Mouse (Mus musculus) stomach, postnatal 0 days (tissue): ENCODE measurements at regions not wholly inside any gene's neighbourhood (a gene's known extent, or its start where the extent isn't known, plus 50 kb on each side); places are given as distances from the start of the nearest gene placed in this dataset.

Experiments
- CTCF ChIP-seq: IDR thresholded peaks from 2 replicates; pipeline ENCODE4 v1.5.1; 2016; ENCODE audit warnings: antibody characterized with exemption, low read depth, mild to moderate bottlenecking, moderate library complexity
- EP300 ChIP-seq: optimal IDR thresholded peaks from 2 replicates; pipeline ENCODE3; 2016; ENCODE audit warnings: antibody characterized with exemption

DNA sequence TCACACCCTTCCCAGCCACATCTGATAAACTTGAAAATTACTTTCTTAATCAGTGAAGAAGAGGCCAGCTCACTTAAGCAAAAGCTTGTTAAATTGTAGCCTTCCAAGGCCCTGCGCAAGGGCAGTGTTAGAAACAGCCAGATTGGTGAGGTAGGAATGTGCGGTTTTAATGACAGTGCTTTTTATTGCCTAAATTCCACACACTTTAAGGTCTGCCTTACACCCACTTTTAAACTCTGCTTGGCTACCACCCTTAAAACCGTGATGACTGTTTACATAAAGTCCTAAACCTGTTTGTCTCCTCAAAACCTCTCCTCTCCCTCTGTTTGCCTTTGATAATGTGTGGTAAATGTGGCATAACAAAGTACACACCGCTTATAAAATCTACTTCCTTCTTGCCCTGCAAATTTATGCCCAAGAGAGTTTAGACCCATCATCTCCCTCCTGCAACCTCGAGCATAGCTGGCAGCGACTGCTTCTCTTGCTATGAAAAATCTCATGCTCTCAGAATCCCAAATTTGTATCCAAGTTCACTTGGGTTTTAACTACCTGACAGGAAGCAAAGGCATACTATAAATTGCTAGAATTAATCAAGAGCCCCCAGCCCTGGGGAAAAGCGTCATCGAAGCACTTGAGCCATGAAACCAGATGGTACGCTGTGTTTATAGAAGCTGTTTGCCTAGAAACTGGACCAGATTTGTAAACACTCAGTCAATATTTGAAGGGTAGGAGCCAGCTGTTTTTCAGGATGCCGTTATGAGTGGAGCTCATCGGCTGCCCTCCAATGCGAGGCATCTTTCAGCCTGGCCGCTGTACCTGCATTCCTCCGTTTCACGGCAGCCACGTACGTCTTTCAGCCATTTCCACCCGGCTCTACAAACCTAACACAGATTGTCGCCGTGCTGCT lies 244.6 kb upstream of the Itga1 start:
- TF ChIP-seq CTCF (no peak), EP300 (no peak)
